Mouse (Mus musculus) stomach, embryonic 14.5 days (tissue): Measurements from ENCODE around the gene Kirrel3. TPM values are rescaled to one million over a fixed set of nuclear protein-coding genes. Genes with fewer than 3 reads are reported as not detected.

Experiments
- ATAC-seq: fragments of 200-750 bp; cut with Nextera tagmentation; 2 replicates; pipeline ENCODE4 v1.8.0; 2017; ENCODE audit warnings: low read depth, moderate TSS enrichment; ENCODE audit not compliant: insufficient number of reproducible peaks, insufficient read depth, low FRiP score
- H3K27ac ChIP-seq: fragments of 300-500 bp; sonication (generic); 2 replicates; pipeline ENCODE4 v1.5.1; 2014; ENCODE audit warnings: mild to moderate bottlenecking, low read length, moderate library complexity, mixed read lengths
- H3K27me3 ChIP-seq: fragments of 300-500 bp; sonication (generic); 2 replicates; pipeline ENCODE4 v1.6.1; 2014; ENCODE audit warnings: low read length, control low read depth, mixed read lengths; ENCODE audit not compliant: control insufficient read depth, insufficient read depth
- H3K36me3 ChIP-seq: fragments of 300-500 bp; sonication (generic); 2 replicates; pipeline ENCODE4 v1.6.1; 2014; ENCODE audit warnings: mild to moderate bottlenecking, control low read depth, low read length, moderate library complexity, mixed read lengths; ENCODE audit not compliant: control insufficient read depth, insufficient read depth
- H3K4me1 ChIP-seq: fragments of 300-500 bp; sonication (generic); 2 replicates; pipeline ENCODE4 v1.6.1; 2014; ENCODE audit warnings: low read length, control low read depth, mixed read lengths; ENCODE audit not compliant: control insufficient read depth, insufficient read depth
- H3K4me2 ChIP-seq: fragments of 300-500 bp; sonication (generic); replicated peaks from 2 replicates; pipeline ENCODE4 v1.6.1; 2014; ENCODE audit warnings: low read depth, low read length, control low read depth
- H3K4me3 ChIP-seq: fragments of 300-500 bp; sonication (generic); 2 replicates; pipeline ENCODE4 v1.5.1; 2014; ENCODE audit warnings: low read depth, low read length, control low read depth
- H3K9ac ChIP-seq: fragments of 300-500 bp; sonication (generic); replicated peaks from 2 replicates; pipeline ENCODE4 v1.6.1; 2014; ENCODE audit warnings: low read depth, mild to moderate bottlenecking, control low read depth, low read length, moderate library complexity, mixed read lengths
- H3K9me3 ChIP-seq: fragments of 300-500 bp; sonication (generic); 2 replicates; pipeline ENCODE4 v1.6.1; 2016; ENCODE audit warnings: low read depth, low read length, control low read depth; ENCODE audit not compliant: control insufficient read depth
- WGBS: fragments of 180-500 bp; shearing (Covaris S2); extraction: QIAGEN DNeasy Blood & Tissue Kit; methylation state at CpG from one replicate; pipeline ENCODE4 v1.1.7; 2014; 5-methylcytosine and 5-hydroxymethylcytosine counted together
- polyA plus RNA-seq: library from polyadenylated mRNA; unstranded; fragments of >200 nt; fragmentation: Nextera tagmentation; extraction: Ambion mirVana; gene quantifications from 2 replicates; pipeline ENCODE4 v1.2.1, GENCODE M21; 2014

The Kirrel3 gene
- polyA plus RNA-seq, 1 experiment from 2014 or later = 6.3 TPM

DNA sequence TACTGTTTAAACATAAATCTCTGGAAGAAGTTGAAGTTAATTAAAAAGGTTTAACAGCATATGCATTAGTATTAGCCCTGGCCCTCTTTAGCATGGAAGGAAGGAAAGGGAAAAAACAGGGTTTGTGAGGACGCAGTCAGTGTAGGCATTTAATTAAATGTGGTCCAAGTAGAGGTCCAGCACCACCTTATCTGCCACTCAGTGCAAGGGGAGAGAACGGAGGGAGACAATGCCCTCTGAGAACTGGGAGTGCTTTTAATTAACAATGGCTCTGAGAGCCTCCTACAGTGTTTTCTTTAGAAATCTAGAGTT, 339.4 kb downstream of the Kirrel3 start:
- H3K4me2 ChIP-seq = no peak overlapping the region
- no peak overlapping the region for H3K27ac ChIP-seq
- no peak overlapping the region for H3K9ac ChIP-seq
- 54% methylated on average over 2 of the region's 2 CpGs for WGBS
- no peaks in the 10 kb centered on the region for H3K27me3 ChIP-seq
- ATAC-seq = no peak
- no peaks in the 10 kb centered on the region for H3K9me3 ChIP-seq
- no peaks in the 10 kb centered on the region for H3K36me3 ChIP-seq
- H3K4me3 ChIP-seq = no peak overlapping the region
- no peaks in the 10 kb centered on the region for H3K4me1 ChIP-seq

- Histone ChIP-seq H3K4me2 (no peak overlapping the region), H3K4me1 (no peaks in the 10 kb centered on the region), H3K9me3 (no peaks in the 10 kb centered on the region), H3K4me3 (no peak overlapping the region), H3K27ac (no peak overlapping the region), H3K9ac (no peak overlapping the region), H3K27me3 (no peaks in the 10 kb centered on the region), H3K36me3 (no peaks in the 10 kb centered on the region)
- whole genome bisulfite sequencing = 63% methylated on average over 11 of the region's 11 CpGs
- ATAC-seq = no peak
Measured at GRCm38 (mm10) chr9:34825402-34826008, 339.8 kb downstream of the Kirrel3 start.

DNA sequence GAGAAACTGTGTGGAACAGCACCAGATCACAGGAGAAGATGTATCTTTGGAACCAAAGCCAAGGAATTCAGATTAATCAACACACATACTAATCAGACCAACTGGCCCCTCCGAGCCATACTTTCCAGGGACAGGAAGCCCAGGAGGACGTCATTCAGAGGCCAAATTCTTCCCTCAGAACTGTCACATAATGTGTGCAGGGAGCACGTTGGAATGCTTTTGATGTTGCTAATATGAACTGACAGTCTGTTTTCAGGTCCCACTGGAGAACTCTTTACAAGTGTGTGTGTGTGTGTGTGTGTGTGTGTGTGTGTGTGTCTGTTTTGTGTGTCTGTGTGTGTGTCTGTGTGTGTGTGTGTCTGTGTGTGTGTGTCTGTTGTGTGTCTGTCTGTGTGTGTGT, 345.0 kb downstream of the Kirrel3 start:
- Histone ChIP-seq H3K36me3 (no peaks in the 10 kb centered on the region), H3K9ac (no peak overlapping the region), H3K4me3 (no peak overlapping the region), H3K9me3 (no peaks in the 10 kb centered on the region), H3K27ac (no peak overlapping the region), H3K27me3 (no peaks in the 10 kb centered on the region), H3K4me1 (no peaks in the 10 kb centered on the region), H3K4me2 (no peak overlapping the region)
- 24% methylated on average over 3 of the region's 3 CpGs for whole genome bisulfite sequencing
- no peak for ATAC-seq

DNA sequence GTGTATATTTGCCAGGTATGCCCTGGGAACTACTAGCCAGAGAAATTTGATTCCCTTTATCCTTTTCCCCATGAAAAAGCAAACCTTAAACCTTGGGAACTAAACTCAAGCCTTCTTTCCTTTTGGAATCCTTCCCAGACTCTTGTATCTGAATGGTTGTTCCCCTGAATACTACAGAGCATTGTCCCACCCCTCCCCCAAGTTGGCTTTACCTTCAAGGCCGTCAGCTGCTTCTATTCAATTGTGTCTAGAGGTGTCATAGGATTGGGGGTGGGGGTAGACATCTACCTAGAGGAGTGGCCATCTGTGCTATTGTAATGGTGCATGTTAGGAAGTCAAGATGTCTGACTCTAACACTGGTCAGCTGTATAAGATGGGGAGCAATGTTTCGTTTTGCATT, 351.1 kb downstream of the Kirrel3 start:
- Histone ChIP-seq H3K27ac (no peak overlapping the region), H3K27me3 (no peaks in the 10 kb centered on the region), H3K4me2 (no peak overlapping the region), H3K4me1 (no peaks in the 10 kb centered on the region), H3K9me3 (no peaks in the 10 kb centered on the region), H3K4me3 (no peak overlapping the region), H3K36me3 (no peaks in the 10 kb centered on the region), H3K9ac (no peak overlapping the region)
- WGBS = 63% methylated on average over 2 of the region's 2 CpGs
- no peak for ATAC-seq

DNA sequence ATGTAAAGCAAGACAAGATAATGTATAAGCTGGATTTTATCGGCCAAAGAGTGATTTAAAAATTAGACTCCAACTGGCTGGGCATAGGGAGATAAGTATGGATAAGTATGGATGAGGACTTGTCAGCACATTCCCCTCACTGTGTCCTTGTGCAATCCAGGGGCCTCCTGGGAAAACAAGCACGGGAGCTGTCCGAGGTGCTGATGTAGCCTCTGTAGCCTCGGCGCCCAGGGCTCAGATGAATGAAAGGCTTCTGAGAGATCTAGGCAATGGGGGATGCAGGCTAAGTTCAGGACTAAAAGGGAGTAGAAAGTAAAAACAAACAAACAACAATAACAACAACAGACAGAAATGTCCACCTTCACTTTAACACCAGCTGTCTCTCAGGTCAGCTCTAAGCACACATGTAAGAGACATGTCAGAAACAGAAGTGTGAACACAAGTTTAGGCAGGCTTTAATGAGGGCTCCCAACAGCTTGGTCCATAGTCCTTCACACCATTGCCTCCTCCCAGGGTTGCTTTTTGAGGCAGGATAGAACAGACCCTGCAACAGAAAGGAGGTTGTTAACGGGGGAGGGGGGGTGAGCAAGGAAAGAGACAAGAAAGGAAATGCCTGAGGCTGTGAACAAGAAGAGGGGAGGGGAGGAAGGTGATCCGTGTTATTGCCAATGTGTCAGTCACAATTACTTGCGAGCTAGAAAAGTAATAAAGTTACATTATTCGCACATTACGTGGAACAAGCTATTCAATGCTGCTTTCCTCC, 352.2 kb downstream of the Kirrel3 start:
- no peak for ATAC-seq
- 42% methylated on average over 10 of the region's 10 CpGs for WGBS
- no peaks in the 10 kb centered on the region for H3K27me3 ChIP-seq
- no peak overlapping the region for H3K27ac ChIP-seq
- no peak overlapping the region for H3K9ac ChIP-seq
- H3K4me3 ChIP-seq = no peak overlapping the region
- no peaks in the 10 kb centered on the region for H3K4me1 ChIP-seq
- H3K9me3 ChIP-seq = no peaks in the 10 kb centered on the region
- no peaks in the 10 kb centered on the region for H3K36me3 ChIP-seq
- no peak overlapping the region for H3K4me2 ChIP-seq

GRCm38 (mm10) chr9:34843275-34843965, 357.7 kb downstream of the Kirrel3 start:
- ATAC-seq = no peak
- Histone ChIP-seq H3K4me2 (no peak overlapping the region), H3K4me3 (no peak overlapping the region), H3K27ac (no peak overlapping the region), H3K36me3 (no peaks in the 10 kb centered on the region), H3K9me3 (no peaks in the 10 kb centered on the region), H3K9ac (no peak overlapping the region), H3K4me1 (no peaks in the 10 kb centered on the region), H3K27me3 (no peaks in the 10 kb centered on the region)
- WGBS = 67% methylated on average over 10 of the region's 10 CpGs

GRCm38 (mm10) chr9:34846440-34846839, 360.7 kb downstream of the Kirrel3 start:
- no peaks in the 10 kb centered on the region for H3K36me3 ChIP-seq
- no peak overlapping the region for H3K9ac ChIP-seq
- 23% methylated on average over 1 of the region's 1 CpGs for WGBS
- H3K4me1 ChIP-seq = no peaks in the 10 kb centered on the region
- no peaks in the 10 kb centered on the region for H3K27me3 ChIP-seq
- H3K4me2 ChIP-seq = no peak overlapping the region
- no peak for ATAC-seq
- no peak overlapping the region for H3K27ac ChIP-seq
- no peaks in the 10 kb centered on the region for H3K9me3 ChIP-seq
- H3K4me3 ChIP-seq = no peak overlapping the region

DNA sequence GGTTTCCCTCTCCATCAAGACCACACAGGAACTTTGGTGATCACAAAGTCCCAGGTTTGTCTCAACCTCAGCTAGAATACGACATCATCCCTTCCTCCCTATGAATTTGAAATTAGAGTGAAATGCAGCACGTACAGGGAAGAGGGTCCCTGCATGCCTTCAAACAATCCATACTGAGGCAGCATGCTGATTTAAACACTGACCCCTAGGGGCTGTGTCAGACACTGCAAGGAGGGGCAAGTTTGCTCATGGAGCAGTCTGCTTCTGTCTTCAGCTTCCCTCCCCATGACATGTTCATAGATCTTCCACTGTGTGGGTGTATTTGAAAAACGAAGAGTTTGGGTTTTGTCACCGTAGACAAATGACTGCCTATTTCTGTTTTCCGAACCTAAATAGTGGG, 362.0 kb downstream of the Kirrel3 start:
- Histone ChIP-seq H3K9ac (no peak overlapping the region), H3K4me3 (no peak overlapping the region), H3K27me3 (no peaks in the 10 kb centered on the region), H3K4me1 (no peaks in the 10 kb centered on the region), H3K9me3 (no peaks in the 10 kb centered on the region), H3K4me2 (no peak overlapping the region), H3K36me3 (no peaks in the 10 kb centered on the region), H3K27ac (no peak overlapping the region)
- no peak for ATAC-seq
- WGBS = 52% methylated on average over 5 of the region's 5 CpGs
